Mouse (Mus musculus) left cerebral cortex, adult 8-10 months (tissue): ENCODE measurements around the gene Zfp61. TPM values are rescaled to one million over a fixed set of nuclear protein-coding genes. Genes with fewer than 3 reads are reported as not detected.

Experiments used
- DNase-seq, 2 experiments: peaks; one replicate each; pipeline ENCODE4 v3.0.0; 2022; ENCODE audit warnings: low spot score in 2 of 2
- microRNA-seq, 2 experiments: library from miRNA; unstranded; fragments of <30 nt; microRNA quantifications; one replicate each; pipeline ENCODE4 v1.2.0; 2022
- total RNA-seq, 4 experiments: library from RNA; stranded (reverse); gene quantifications; 2 replicates each; pipeline ENCODE4 v1.2.4; 2022

Gene Zfp61
- total RNA-seq, 4 experiments from 2014 or later, result 19.0 to 24.4 (median 21.5) TPM

GRCm38 (mm10) chr7:24268176-24269155 lies 32.6 kb downstream of the Zfp61 start:
- DNase-seq, result no peak

GRCm38 (mm10) chr7:24260000-24260312 lies 41.1 kb downstream of the Zfp61 start:
- DNase-seq, result no peak

GRCm38 (mm10) chr7:24259306-24259999 lies 41.6 kb downstream of the Zfp61 start:
- DNase-seq, result no peak

GRCm38 (mm10) chr7:24254633-24255474 lies 46.2 kb downstream of the Zfp61 start, which contains the start of gene Zfp108:
TSS of gene Zfp108 (plus strand) at chr7:24254794.
- DNase-seq, result peak; percentile 73 to 82

- DNase-seq, result no peak
Measured at GRCm38 (mm10) chr7:24253779-24254615, 47.0 kb downstream of the Zfp61 start.

Small RNA genes within 50 kb of the gene (microRNA-seq; reads per million reads assigned to microRNA genes)
- 0 reads per million in 2 experiments for gene Gm27592

Other genes with a start within 250 kb of the Zfp61 start
- not detected for gene Vmn1r183, start 248.0 kb downstream of the Zfp61 start, total RNA-seq
- 10 to 100 TPM; 48.8 to 63.0 (median 52.7) TPM for gene Zfp180, start 219.3 kb downstream of the Zfp61 start, total RNA-seq
- 10 to 100 TPM; 11.7 to 12.4 (median 12.1) TPM for gene Zfp112, start 188.9 kb downstream of the Zfp61 start, total RNA-seq
- gene Zfp235, start 167.1 kb downstream of the Zfp61 start, total RNA-seq, result 10 to 100 TPM; 19.7 to 23.1 (median 21.6) TPM
- gene Zfp114, start 126.2 kb downstream of the Zfp61 start, total RNA-seq, result 1 to 10 TPM; 2.7 to 4.8 (median 3.1) TPM
- 10 to 100 TPM; 11.5 to 15.4 (median 12.1) TPM for gene Zfp111, start 89.8 kb downstream of the Zfp61 start, total RNA-seq
- 10 to 100 TPM in 3 of 4 experiments, 1 to 10 TPM in 1; 9.5 to 11.8 (median 10.5) TPM for gene Zfp109, start 63.7 kb downstream of the Zfp61 start, total RNA-seq
- gene Zfp108, start 46.4 kb downstream of the Zfp61 start, total RNA-seq, result 1 to 10 TPM; 7.7 to 9.9 (median 9.0) TPM
- 10 to 100 TPM; 12.3 to 15.8 (median 13.6) TPM for gene Zfp93, start 30.8 kb downstream of the Zfp61 start, total RNA-seq
- 10 to 100 TPM; 14.2 to 16.4 (median 15.7) TPM for gene Zfp94, start 15.4 kb upstream of the Zfp61 start, total RNA-seq
- gene Tescl, start 32.7 kb upstream of the Zfp61 start, total RNA-seq, result not detected
- not detected for gene Lypd5, start 48.0 kb upstream of the Zfp61 start, total RNA-seq
- gene Kcnn4, start 69.0 kb upstream of the Zfp61 start, total RNA-seq, result 1 to 10 TPM in 1 of 4 experiments, under 1 TPM in 3; 0.50 to 1.0 (median 0.53) TPM
- 10 to 100 TPM; 40.2 to 47.7 (median 43.4) TPM for gene Smg9, start 98.4 kb upstream of the Zfp61 start, total RNA-seq
- under 1 TPM in 1 of 4 experiments, not detected in 3; 0.21 TPM for gene Irgc1, start 151.1 kb upstream of the Zfp61 start, total RNA-seq
- gene Plaur, start 161.3 kb upstream of the Zfp61 start, total RNA-seq, result 1 to 10 TPM in 2 of 4 experiments, under 1 TPM in 2; 0.72 to 4.6 (median 2.1) TPM
- 100 to 1,000 TPM; 215 to 253 (median 239) TPM for gene Cadm4, start 180.8 kb upstream of the Zfp61 start, total RNA-seq
- 10 to 100 TPM; 42.8 to 45.4 (median 44.1) TPM for gene Zfp428, start 205.8 kb upstream of the Zfp61 start, total RNA-seq
- gene AC161166.1, start 211.2 kb upstream of the Zfp61 start, total RNA-seq, result not detected
- 10 to 100 TPM; 62.6 to 68.9 (median 66.6) TPM for gene Irgq, start 229.5 kb upstream of the Zfp61 start, total RNA-seq
- not detected for gene Pinlyp, start 244.9 kb upstream of the Zfp61 start, total RNA-seq
- 10 to 100 TPM; 37.2 to 39.8 (median 38.5) TPM for gene Xrcc1, start 245.1 kb upstream of the Zfp61 start, total RNA-seq